Mouse (Mus musculus) C2C12 (cell line): ENCODE data around the gene Vps13d.

ENCODE experiments used
- CTCF ChIP-seq: IDR thresholded peaks from one replicate; pipeline ENCODE4 v1.5.1; 2011; ENCODE audit not compliant: control insufficient read depth, insufficient read depth, insufficient read length
- FOSL1 ChIP-seq: IDR thresholded peaks from one replicate; pipeline ENCODE4 v1.8.0; 2011; ENCODE audit warnings: mild to moderate bottlenecking, low read length; ENCODE audit not compliant: poor library complexity, insufficient read depth, severe bottlenecking
- MAX ChIP-seq: IDR thresholded peaks from one replicate; pipeline ENCODE4 v1.6.1; 2011; ENCODE audit warnings: mild to moderate bottlenecking, control low read depth
- MYOD1 ChIP-seq: IDR thresholded peaks from one replicate; pipeline ENCODE4 v1.6.1; 2011; ENCODE audit warnings: low read depth; ENCODE audit not compliant: control insufficient read depth, insufficient read length
- MYOG ChIP-seq: IDR thresholded peaks from one replicate; pipeline ENCODE4 v1.6.1; 2011; ENCODE audit not compliant: control insufficient read depth, insufficient read length; ENCODE audit errors: extremely low read depth
- USF1 ChIP-seq: IDR thresholded peaks from one replicate; pipeline ENCODE4 v1.6.1; 2011; ENCODE audit warnings: low read depth, mild to moderate bottlenecking, control low read depth, moderate library complexity

GRCm38 (mm10) chr4:145017745-145018144 is 177.1 kb downstream of the Vps13d start:
- no peak for TF ChIP-seq CTCF
- TF ChIP-seq MAX = no peak
- no peak for TF ChIP-seq MYOG
- no peak for TF ChIP-seq MYOD1
- TF ChIP-seq USF1 = no peak
- TF ChIP-seq FOSL1 = no peak
